Mouse (Mus musculus): ENCODE measurements around the gene Ptcd1. TPM values are rescaled to one million over a fixed set of nuclear protein-coding genes. Genes with fewer than 3 reads are reported as not detected.

The Ptcd1 gene
- polyA plus RNA-seq (2012; rRNA removed) = 11.1 and 13.6 TPM in 2 replicates

DNA sequence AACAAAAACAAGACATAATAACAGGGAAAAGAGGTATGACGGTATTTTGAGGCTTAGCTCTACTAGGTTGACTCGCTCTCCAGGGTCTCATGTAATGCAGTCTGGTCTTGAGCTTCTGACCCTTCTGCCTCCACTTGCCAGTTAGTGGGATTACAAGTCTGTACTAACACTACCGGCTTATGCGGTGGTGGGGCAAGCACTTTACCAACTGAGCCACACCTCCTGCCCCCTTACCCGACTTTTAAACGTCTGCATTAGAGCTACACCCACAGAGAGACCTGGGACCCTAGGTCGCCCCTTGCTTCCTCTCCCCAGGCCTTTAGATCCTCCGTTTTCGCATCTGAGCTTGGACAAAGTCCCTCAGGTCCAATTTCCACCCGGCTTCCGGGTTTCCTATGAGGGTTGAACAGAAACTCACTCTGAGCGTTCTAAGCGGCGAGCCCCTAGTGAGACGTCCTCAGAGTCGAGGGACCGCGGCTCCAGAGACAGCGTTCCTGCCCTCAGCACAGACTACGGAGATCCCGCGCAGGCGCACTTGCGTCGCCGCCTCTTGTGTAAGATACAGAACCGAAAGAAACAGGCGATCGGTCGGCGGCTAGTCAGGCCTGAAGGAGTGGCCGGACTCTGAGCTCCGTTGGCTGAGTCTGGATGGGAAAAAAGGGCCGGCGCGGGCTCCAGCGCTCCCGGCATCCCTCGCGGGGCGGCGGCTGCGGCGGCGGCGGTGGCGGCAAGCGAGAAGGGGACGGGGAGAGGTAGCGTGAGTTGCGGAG, at the start of gene Ptcd1, which contains the start of gene Cpsf4:
Gene Ptcd1, minus strand, starts transcription at position 573 of the 770 bp plus-strand sequence.
Gene Cpsf4, plus strand, starts transcription at position 678 of the 770 bp plus-strand sequence.

DNA sequence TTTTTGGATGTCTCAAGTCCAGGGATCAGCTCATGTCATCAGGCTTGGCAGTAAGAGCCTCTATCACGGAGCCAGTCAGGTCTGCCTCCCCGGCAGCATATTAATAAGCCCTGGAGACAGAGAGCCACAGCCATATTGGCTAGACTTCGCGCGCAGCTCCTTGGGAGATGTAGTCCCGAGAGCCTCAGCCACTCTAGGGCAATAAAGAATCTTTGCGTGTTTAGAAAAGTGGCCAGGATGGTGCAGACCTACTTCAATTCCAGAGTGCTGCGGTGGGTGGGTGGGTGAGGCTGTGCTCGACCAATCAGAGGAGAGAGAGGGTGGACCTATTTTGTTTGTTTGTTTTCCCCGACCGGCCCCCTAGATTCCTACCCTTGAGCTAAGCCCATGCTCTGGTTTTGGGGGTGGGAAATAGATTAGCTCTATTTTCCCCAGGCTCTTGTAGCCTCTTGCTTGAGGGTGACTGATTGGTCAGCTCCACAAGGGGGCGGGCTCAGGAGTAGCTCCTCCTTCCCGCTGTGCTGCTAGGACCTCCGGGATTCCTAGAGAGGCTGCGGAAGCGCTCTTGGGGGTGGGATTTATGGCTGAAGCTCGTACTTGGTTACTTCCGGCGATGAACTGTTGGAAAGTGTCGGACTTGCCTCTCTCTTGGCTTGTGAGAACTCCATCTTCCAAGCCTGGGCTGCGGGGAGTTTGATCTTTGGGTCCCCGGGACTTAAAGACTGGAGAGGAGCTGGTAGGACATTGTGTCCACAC, 37.2 kb upstream of the Ptcd1 start, which contains the start of gene Zkscan5:
Gene Zkscan5, plus strand, starts transcription at position 627 of the 756 bp plus-strand sequence.

DNA sequence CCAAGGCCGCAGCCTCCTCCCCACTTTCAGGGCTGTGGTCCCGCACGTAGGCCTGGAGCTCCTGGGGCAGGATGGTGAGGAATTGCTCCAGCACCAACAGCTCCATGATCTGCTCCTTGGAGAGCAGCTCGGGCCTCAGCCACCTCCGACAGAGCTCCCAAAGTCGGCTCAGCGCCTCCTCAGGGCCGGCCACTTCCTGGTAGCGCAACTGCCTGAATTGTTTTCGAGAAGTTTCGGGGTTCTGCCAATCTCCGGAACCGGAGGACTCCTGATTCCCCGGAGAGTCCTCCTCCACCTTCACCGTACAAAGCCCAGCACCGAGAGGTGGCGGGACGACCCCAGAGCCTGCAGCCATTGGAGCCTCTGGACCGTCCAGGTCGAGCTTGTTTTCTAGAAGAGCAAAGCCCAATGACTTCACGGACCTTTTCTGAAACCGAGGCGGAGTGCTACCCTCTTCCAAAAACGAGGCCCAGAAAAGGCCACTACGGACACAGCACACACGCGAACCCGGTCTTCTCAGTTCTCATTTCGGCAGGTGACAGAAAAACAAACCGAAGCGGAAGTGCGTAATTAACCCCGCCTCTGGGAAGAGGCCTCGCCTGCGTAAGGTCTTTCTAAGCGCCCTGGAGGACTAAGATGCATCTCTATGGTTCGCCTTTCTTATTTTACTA, 34.5 kb upstream of the Ptcd1 start, which contains the start of gene Zkscan14:
Gene Zkscan14, minus strand, starts transcription at position 548 of the 671 bp plus-strand sequence.

DNA sequence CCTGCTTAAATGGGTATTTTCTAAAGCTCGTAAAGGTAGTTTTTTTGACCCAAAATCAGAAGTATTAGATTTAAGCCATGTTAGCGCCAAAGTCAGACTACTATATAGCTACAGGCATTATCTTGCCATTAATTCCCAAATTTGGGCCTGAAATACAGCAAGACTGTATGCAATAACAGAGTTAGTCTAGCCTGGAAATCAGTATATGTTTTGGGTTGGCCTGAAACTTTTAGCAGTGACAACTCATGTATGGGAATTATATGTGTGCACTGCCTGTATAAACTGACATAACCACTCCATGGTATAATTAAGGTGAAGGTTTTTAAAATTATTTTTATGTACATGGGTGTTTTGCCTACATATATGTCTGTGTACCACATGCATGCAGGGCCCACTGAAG, 25.1 kb upstream of the Ptcd1 start, which contains the start of gene Atp5j2:
Gene Atp5j2, minus strand, starts transcription at position 101 of the 400 bp plus-strand sequence.

DNA sequence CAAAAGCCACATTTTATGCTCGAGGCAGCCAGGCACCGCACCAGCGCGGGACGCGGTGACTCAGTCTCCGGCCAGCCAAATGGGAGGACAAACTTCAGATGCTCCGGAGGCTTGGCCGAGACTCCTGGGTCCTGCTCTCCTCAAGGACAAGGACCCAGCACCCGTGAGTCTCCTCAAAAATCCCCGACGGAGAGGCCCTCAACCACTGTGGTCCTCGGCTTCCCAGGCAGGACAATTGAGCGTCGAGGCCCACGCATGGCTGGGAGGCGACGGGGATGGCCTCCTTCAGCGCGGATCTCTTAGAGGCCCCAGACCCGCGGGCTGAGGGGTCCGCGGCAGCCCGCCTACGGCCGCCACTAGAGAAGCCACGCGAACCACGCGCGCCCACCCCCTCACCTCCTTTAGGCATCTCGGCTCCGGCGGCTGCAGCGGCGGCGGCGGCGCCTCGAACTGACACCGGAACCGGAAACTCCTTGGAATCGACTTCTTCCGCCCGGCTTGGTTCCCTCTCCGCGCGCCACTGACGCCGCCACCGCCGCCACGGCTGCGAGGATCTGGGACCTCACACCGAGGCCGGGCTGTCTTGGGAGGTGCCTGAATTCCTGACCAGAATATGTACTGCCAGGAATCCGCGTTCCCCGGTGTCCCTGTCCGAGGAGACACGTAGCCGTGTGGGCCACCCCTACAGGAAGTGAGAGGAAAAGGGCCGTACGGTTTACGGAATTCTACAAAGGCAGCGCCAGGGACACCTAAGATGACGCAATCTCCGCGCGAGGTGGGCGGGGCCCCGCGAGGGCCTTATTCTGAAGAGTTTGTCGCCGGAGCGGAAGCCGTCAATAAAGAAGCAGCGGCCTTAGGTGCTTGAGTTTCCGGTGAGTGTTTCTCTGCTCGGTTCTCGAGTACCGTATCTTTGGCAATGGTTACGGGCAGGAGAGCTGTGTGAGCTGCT, 27.1 kb downstream of the Ptcd1 start, which contains the start of the genes Pdap1 and Bud31:
Gene Pdap1, minus strand, starts transcription at position 668 of the 949 bp plus-strand sequence.
Gene Bud31, plus strand, starts transcription at position 792 of the 949 bp plus-strand sequence.

DNA sequence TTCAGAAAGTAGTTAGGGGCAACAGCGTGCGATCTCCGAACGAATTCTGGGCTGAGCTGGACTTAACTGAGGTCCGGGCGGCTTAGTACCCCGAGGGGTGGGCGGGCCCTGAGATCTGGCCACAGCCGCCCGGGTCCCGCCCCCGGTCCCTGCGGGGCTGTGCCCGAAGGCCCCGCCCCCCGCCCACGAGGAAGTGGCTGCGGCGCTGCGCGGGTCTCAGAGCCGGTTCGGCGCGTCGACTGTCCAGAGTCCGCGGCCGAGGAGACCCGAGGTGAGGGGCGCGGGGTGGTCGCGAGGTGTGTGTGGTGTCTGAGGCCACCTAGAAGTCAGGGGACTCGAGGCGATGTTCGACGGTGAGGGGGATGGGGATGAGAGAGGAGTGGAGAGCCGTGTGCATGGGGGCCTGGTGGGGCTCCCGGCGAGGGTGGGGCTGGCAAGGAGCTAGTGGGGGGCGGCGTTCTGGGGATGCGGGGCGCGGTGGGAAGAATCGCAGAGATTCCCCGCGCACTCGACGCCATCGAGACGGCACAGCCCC, 52.8 kb downstream of the Ptcd1 start, which contains the start of gene Arpc1b:
Gene Arpc1b, plus strand, starts transcription at position 145 of the 535 bp plus-strand sequence.

Other genes with a start within 250 kb of the Ptcd1 start
- 20.6 and 23.6 TPM in 2 replicates for gene Smurf1, start 201.3 kb downstream of the Ptcd1 start, polyA plus RNA-seq (2012; rRNA removed)
- not detected in 2 replicates for gene Gm4871, start 134.4 kb downstream of the Ptcd1 start, polyA plus RNA-seq (2012; rRNA removed)
- not detected in 2 replicates for gene 1700018F24Rik, start 124.1 kb downstream of the Ptcd1 start, polyA plus RNA-seq (2012; rRNA removed)
- gene Arpc1a, start 83.3 kb downstream of the Ptcd1 start, polyA plus RNA-seq (2012; rRNA removed) = 97.8 and 103 TPM in 2 replicates
- gene Kpna7, start 83.1 kb downstream of the Ptcd1 start, polyA plus RNA-seq (2012; rRNA removed) = not detected in 2 replicates
- gene Arpc1b, start 52.9 kb downstream of the Ptcd1 start, polyA plus RNA-seq (2012; rRNA removed) = 959 and 1,102 TPM in 2 replicates
- gene Pdap1, start 26.9 kb downstream of the Ptcd1 start, polyA plus RNA-seq (2012; rRNA removed) = 19.0 and 22.0 TPM in 2 replicates
- 35.8 and 40.5 TPM in 2 replicates for gene Bud31, start 26.7 kb downstream of the Ptcd1 start, polyA plus RNA-seq (2012; rRNA removed)
- gene Cpsf4, start 105 bp upstream of the Ptcd1 start, polyA plus RNA-seq (2012; rRNA removed) = 24.1 and 24.8 TPM in 2 replicates
- 162 and 166 TPM in 2 replicates for gene Atp5j2, start 25.0 kb upstream of the Ptcd1 start, polyA plus RNA-seq (2012; rRNA removed)
- 2.6 and 2.8 TPM in 2 replicates for gene Zkscan14, start 34.8 kb upstream of the Ptcd1 start, polyA plus RNA-seq (2012; rRNA removed)
- 3.8 and 4.0 TPM in 2 replicates for gene Zkscan5, start 37.5 kb upstream of the Ptcd1 start, polyA plus RNA-seq (2012; rRNA removed)
- gene Zfp655, start 64.6 kb upstream of the Ptcd1 start, polyA plus RNA-seq (2012; rRNA removed) = 7.7 and 9.9 TPM in 2 replicates
- 18.9 and 19.1 TPM in 2 replicates for gene Zscan25, start 113.4 kb upstream of the Ptcd1 start, polyA plus RNA-seq (2012; rRNA removed)
- gene Cyp3a57, start 178.2 kb upstream of the Ptcd1 start, polyA plus RNA-seq (2012; rRNA removed) = not detected in 2 replicates

Data from colon, adult 2 months (tissue).